Mouse (Mus musculus): ENCODE results near the gene Itpr2. TPM values are rescaled to one million over a fixed set of nuclear protein-coding genes. Genes with fewer than 3 reads are reported as not detected.

Itpr2 gene
- polyA plus RNA-seq, 1 experiment from 2014 or later = 49.4 TPM

GRCm38 (mm10) chr6:146212339-146212738 is 289.7 kb downstream of the Itpr2 start:
- Histone ChIP-seq H3K27ac (ENCODE audit: low read length) (no peak overlapping the region), H3K27me3 (ENCODE audit: control insufficient read depth, insufficient read depth, low read length) (no peaks in the 10 kb centered on the region), H3K36me3 (ENCODE audit: control insufficient read depth, insufficient read depth) (no peaks in the 10 kb centered on the region), H3K4me3 (ENCODE audit: low read length) (no peak overlapping the region), H3K9me3 (replicated peaks; ENCODE audit: control insufficient read depth, low read length) (no peaks in the 10 kb centered on the region), H3K4me1 (ENCODE audit: control insufficient read depth, insufficient read depth, low read length) (no peaks in the 10 kb centered on the region; the same call in 1 of the 2 replicates), H3K9ac (ENCODE audit: low read length) (no peak overlapping the region), H3K4me2 (ENCODE audit: low read depth, low read length) (no peak overlapping the region)
- whole genome bisulfite sequencing = 89% methylated on average over 3 of the region's 3 CpGs
- ATAC-seq (replicated peaks; ENCODE audit: extremely low read depth, insufficient read depth, low FRiP score) = no peak

DNA sequence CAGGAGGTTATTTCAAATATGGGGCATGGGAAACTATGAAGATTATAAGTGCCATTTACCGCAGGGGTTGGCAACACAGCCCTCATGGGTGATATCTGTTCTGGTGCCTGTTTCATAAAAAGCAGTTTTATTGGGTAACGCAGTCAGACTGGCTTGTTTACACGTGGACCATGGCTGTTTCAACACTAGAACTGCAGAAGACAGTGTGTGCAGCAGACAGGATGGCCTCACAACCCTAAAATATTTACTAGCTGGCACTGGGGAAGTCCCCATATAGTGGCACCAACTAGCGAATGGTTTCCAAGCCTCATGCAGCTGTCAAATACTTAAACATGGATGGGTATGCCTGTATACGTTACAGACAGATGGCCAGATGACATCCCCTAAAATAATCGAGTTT is 290.8 kb downstream of the Itpr2 start:
- Histone ChIP-seq H3K4me2 (ENCODE audit: low read depth, low read length) (no peak overlapping the region), H3K4me1 (ENCODE audit: control insufficient read depth, insufficient read depth, low read length) (no peaks in the 10 kb centered on the region; the same call in 1 of the 2 replicates), H3K9me3 (replicated peaks; ENCODE audit: control insufficient read depth, low read length) (no peaks in the 10 kb centered on the region), H3K9ac (ENCODE audit: low read length) (no peak overlapping the region), H3K36me3 (ENCODE audit: control insufficient read depth, insufficient read depth) (no peaks in the 10 kb centered on the region), H3K27me3 (ENCODE audit: control insufficient read depth, insufficient read depth, low read length) (no peaks in the 10 kb centered on the region), H3K4me3 (ENCODE audit: low read length) (no peak overlapping the region), H3K27ac (ENCODE audit: low read length) (no peak overlapping the region)
- no peak for ATAC-seq (replicated peaks; ENCODE audit: extremely low read depth, insufficient read depth, low FRiP score)
- WGBS = 84% methylated on average over 6 of the region's 6 CpGs

DNA sequence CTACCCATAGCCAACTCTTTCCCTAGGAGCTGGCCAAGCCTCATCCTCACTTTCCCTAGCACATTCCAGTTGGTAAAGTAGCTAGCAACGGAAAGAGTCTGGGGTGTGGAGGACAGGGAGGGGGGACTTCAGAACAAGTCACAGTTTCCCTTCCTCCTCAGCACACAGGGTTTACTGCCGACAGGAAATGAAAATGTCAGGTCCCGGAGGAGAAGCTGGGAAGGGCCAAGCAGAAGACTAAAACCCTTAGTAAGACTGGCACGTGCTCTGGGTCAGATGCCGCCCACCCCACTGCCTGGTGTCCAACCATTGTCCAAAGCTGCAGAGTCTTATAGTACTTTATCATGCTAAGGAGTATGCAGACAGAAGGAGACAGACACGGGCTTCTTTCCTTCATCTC is 293.0 kb downstream of the Itpr2 start:
- no peak overlapping the region for H3K4me3 ChIP-seq (ENCODE audit: low read length)
- no peak overlapping the region for H3K4me2 ChIP-seq (ENCODE audit: low read depth, low read length)
- peak; percentile 64 for ATAC-seq (replicated peaks; ENCODE audit: extremely low read depth, insufficient read depth, low FRiP score)
- no peaks in the 10 kb centered on the region; the same call in 1 of the 2 replicates for H3K4me1 ChIP-seq (ENCODE audit: control insufficient read depth, insufficient read depth, low read length)
- H3K27ac ChIP-seq (ENCODE audit: low read length) = peak overlapping the region; percentile 39
- H3K9ac ChIP-seq (ENCODE audit: low read length) = no peak overlapping the region
- 54% methylated on average over 6 of the region's 6 CpGs for WGBS
- no peaks in the 10 kb centered on the region for H3K9me3 ChIP-seq (replicated peaks; ENCODE audit: control insufficient read depth, low read length)
- H3K36me3 ChIP-seq (ENCODE audit: control insufficient read depth, insufficient read depth) = no peaks in the 10 kb centered on the region
- no peaks in the 10 kb centered on the region for H3K27me3 ChIP-seq (ENCODE audit: control insufficient read depth, insufficient read depth, low read length)

GRCm38 (mm10) chr6:146207204-146207959 is 294.6 kb downstream of the Itpr2 start:
- peak overlapping the region; percentile 32 for H3K27ac ChIP-seq (ENCODE audit: low read length)
- no peaks in the 10 kb centered on the region for H3K9me3 ChIP-seq (replicated peaks; ENCODE audit: control insufficient read depth, low read length)
- H3K27me3 ChIP-seq (ENCODE audit: control insufficient read depth, insufficient read depth, low read length) = no peaks in the 10 kb centered on the region
- WGBS = 71% methylated on average over 10 of the region's 10 CpGs
- H3K9ac ChIP-seq (ENCODE audit: low read length) = no peak overlapping the region
- no peak overlapping the region for H3K4me2 ChIP-seq (ENCODE audit: low read depth, low read length)
- no peak overlapping the region for H3K4me3 ChIP-seq (ENCODE audit: low read length)
- peak; percentile 54 for ATAC-seq (replicated peaks; ENCODE audit: extremely low read depth, insufficient read depth, low FRiP score)
- no peaks in the 10 kb centered on the region for H3K36me3 ChIP-seq (ENCODE audit: control insufficient read depth, insufficient read depth)
- H3K4me1 ChIP-seq (ENCODE audit: control insufficient read depth, insufficient read depth, low read length) = no peaks in the 10 kb centered on the region; the same call in 1 of the 2 replicates

- 51% methylated on average over 2 of the region's 2 CpGs for WGBS
- no peak overlapping the region for H3K4me2 ChIP-seq (ENCODE audit: low read depth, low read length)
- H3K4me1 ChIP-seq (ENCODE audit: control insufficient read depth, insufficient read depth, low read length) = no peaks in the 10 kb centered on the region; the same call in 1 of the 2 replicates
- no peak overlapping the region for H3K9ac ChIP-seq (ENCODE audit: low read length)
- no peak overlapping the region for H3K27ac ChIP-seq (ENCODE audit: low read length)
- no peaks in the 10 kb centered on the region for H3K27me3 ChIP-seq (ENCODE audit: control insufficient read depth, insufficient read depth, low read length)
- no peak overlapping the region for H3K4me3 ChIP-seq (ENCODE audit: low read length)
- no peaks in the 10 kb centered on the region for H3K9me3 ChIP-seq (replicated peaks; ENCODE audit: control insufficient read depth, low read length)
- no peak for ATAC-seq (replicated peaks; ENCODE audit: extremely low read depth, insufficient read depth, low FRiP score)
- H3K36me3 ChIP-seq (ENCODE audit: control insufficient read depth, insufficient read depth) = no peaks in the 10 kb centered on the region
These were observed 296.9 kb downstream of the Itpr2 start for GRCm38 (mm10) chr6:146205136-146205535.

GRCm38 (mm10) chr6:146204470-146204869 is 297.6 kb downstream of the Itpr2 start:
- no peaks in the 10 kb centered on the region for H3K36me3 ChIP-seq (ENCODE audit: control insufficient read depth, insufficient read depth)
- no peaks in the 10 kb centered on the region for H3K9me3 ChIP-seq (replicated peaks; ENCODE audit: control insufficient read depth, low read length)
- no peak overlapping the region for H3K9ac ChIP-seq (ENCODE audit: low read length)
- no peak for ATAC-seq (replicated peaks; ENCODE audit: extremely low read depth, insufficient read depth, low FRiP score)
- no peaks in the 10 kb centered on the region for H3K27me3 ChIP-seq (ENCODE audit: control insufficient read depth, insufficient read depth, low read length)
- H3K4me3 ChIP-seq (ENCODE audit: low read length) = no peak overlapping the region
- 75% methylated on average over 4 of the region's 4 CpGs for WGBS
- no peaks in the 10 kb centered on the region; the same call in 1 of the 2 replicates for H3K4me1 ChIP-seq (ENCODE audit: control insufficient read depth, insufficient read depth, low read length)
- no peak overlapping the region for H3K4me2 ChIP-seq (ENCODE audit: low read depth, low read length)
- no peak overlapping the region for H3K27ac ChIP-seq (ENCODE audit: low read length)

DNA sequence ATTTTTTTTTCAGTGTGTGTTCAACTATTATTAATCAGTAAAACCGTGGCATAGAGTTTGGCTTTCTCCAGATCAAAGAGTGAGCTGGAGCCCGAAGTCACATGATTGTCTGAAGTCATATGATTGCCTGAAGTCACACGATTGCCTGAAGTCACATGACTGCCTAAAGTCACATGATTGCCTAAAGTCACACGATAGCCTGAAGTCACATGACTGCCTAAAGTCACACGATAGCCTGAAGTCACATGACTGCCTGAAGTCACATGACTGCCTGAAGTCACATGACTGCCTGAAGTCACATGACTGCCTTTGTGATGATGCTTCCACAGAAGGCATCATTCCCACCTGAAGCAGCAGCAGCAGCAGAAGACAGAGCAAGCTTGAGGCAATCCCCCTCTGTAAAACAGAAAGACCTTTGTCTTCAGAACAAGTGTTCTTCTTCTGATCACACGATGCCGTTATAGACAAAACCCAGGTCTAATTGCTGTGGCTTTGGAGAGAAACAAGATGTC is 304.1 kb downstream of the Itpr2 start:
- Histone ChIP-seq H3K4me3 (ENCODE audit: low read length) (no peak overlapping the region), H3K36me3 (ENCODE audit: control insufficient read depth, insufficient read depth) (peaks cover 22% of the 10 kb centered on the region), H3K4me2 (ENCODE audit: low read depth, low read length) (no peak overlapping the region), H3K4me1 (ENCODE audit: control insufficient read depth, insufficient read depth, low read length) (no peaks in the 10 kb centered on the region), H3K27ac (ENCODE audit: low read length) (no peak overlapping the region), H3K9ac (ENCODE audit: low read length) (no peak overlapping the region), H3K27me3 (ENCODE audit: control insufficient read depth, insufficient read depth, low read length) (no peaks in the 10 kb centered on the region), H3K9me3 (replicated peaks; ENCODE audit: control insufficient read depth, low read length) (peaks cover 4% of the 10 kb centered on the region; the same call in 1 of the 2 replicates)
- no peak for ATAC-seq (replicated peaks; ENCODE audit: extremely low read depth, insufficient read depth, low FRiP score)
- WGBS = 93% methylated on average over 7 of the region's 7 CpGs

DNA sequence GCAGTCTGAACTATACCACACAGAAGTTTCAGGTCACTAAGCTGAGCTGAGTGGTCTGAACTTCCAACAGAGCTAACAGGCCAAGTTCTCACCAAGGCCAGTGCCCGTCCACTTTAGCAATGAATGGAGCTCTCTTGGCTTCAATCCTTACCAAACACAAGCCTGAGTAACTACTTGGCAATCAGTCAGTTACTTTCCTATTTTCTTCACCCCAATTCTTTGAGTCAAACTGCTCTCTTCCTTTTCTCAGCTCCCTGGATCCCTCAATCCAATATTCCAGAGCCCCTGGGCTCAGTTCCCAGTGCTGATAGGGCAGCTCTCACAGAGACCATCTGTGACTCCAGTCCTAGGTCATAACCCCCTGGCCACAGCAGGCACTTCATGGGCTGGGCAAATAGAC is 305.3 kb downstream of the Itpr2 start:
- 59% methylated on average over 1 of the region's 1 CpGs for WGBS
- Histone ChIP-seq H3K4me2 (ENCODE audit: low read depth, low read length) (no peak overlapping the region), H3K9ac (ENCODE audit: low read length) (no peak overlapping the region), H3K4me1 (ENCODE audit: control insufficient read depth, insufficient read depth, low read length) (no peaks in the 10 kb centered on the region), H3K4me3 (ENCODE audit: low read length) (no peak overlapping the region), H3K36me3 (ENCODE audit: control insufficient read depth, insufficient read depth) (peaks cover 23% of the 10 kb centered on the region), H3K27ac (ENCODE audit: low read length) (no peak overlapping the region), H3K9me3 (replicated peaks; ENCODE audit: control insufficient read depth, low read length) (peaks cover 4% of the 10 kb centered on the region; the same call in 1 of the 2 replicates), H3K27me3 (ENCODE audit: control insufficient read depth, insufficient read depth, low read length) (no peaks in the 10 kb centered on the region)
- no peak for ATAC-seq (replicated peaks; ENCODE audit: extremely low read depth, insufficient read depth, low FRiP score)

- no peak for ATAC-seq (replicated peaks; ENCODE audit: extremely low read depth, insufficient read depth, low FRiP score)
- Histone ChIP-seq H3K27me3 (ENCODE audit: control insufficient read depth, insufficient read depth, low read length) (no peaks in the 10 kb centered on the region), H3K36me3 (ENCODE audit: control insufficient read depth, insufficient read depth) (peaks cover 23% of the 10 kb centered on the region), H3K4me1 (ENCODE audit: control insufficient read depth, insufficient read depth, low read length) (no peaks in the 10 kb centered on the region), H3K9ac (ENCODE audit: low read length) (no peak overlapping the region), H3K4me2 (ENCODE audit: low read depth, low read length) (no peak overlapping the region), H3K4me3 (ENCODE audit: low read length) (no peak overlapping the region), H3K27ac (ENCODE audit: low read length) (no peak overlapping the region), H3K9me3 (replicated peaks; ENCODE audit: control insufficient read depth, low read length) (peaks cover 4% of the 10 kb centered on the region; the same call in 1 of the 2 replicates)
- 77% methylated on average over 7 of the region's 7 CpGs for WGBS
These were observed 306.1 kb downstream of the Itpr2 start for GRCm38 (mm10) chr6:146195854-146196457.
